Mouse (Mus musculus) stomach, postnatal 0 days (tissue): Measurements from ENCODE around the gene Stx4a.
A peak's percentile ranks its signal among the peaks of the same experiment; 100 is the strongest.

Source experiments
- CTCF ChIP-seq: IDR thresholded peaks from 2 replicates; pipeline ENCODE4 v1.5.1; 2016; ENCODE audit warnings: antibody characterized with exemption, low read depth, mild to moderate bottlenecking, moderate library complexity
- EP300 ChIP-seq: optimal IDR thresholded peaks from 2 replicates; pipeline ENCODE3; 2016; ENCODE audit warnings: antibody characterized with exemption

- TF ChIP-seq EP300 (no peak), CTCF (peak; percentile 69)
These were observed 71.3 kb downstream of the Stx4a start, which contains the start of the genes Gm21974 and Vkorc1 for GRCm38 (mm10) chr7:127895442-127895841.
